Mouse (Mus musculus) kidney, postnatal 25 days (tissue): ENCODE data around the gene Serpina3f.

Experiments
- DNase-seq, 2 experiments: peaks; one replicate each; pipeline ENCODE4 v3.0.0; 2021; ENCODE audit warnings: mixed read lengths in 2 of 2

Gene Serpina3f

DNA sequence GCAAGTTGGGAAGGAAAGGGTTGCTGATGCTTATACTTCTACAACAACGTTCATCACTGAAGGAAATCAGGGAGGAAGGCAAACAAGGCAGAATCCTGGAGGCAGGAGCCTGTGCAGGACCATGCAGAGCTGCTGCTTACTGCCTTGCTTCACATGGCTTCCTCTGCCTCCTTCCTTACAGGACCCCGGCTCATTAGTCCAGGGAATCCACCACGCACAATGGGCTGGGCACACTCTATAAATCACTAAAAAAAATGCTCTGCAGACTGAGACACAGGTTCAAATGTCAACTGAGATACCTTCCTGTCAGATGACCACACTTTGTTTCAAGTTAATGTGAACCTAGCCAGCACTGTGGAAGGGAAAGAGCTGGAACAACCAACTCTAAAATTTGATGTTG is 46.7 kb downstream of the Serpina3f start:
- no peak for DNase-seq

DNA sequence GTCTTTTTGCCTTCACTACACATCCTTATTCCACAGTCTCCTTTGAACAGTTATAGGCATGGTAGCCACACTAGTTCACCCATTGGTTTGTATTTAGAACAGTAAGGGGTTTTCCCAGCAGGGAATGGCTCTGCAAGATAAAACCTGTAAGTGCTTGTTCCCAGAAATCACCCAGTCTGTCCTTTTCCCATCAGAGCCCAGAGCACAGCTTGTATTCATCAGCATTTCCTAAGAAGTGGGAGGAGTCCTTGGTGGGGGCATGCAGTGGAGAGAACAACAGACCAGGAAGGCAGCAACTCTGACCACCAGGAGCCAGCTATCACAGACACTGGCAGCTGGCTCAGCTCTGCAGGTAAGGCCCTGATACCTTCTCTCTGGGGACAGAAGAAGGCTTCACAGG is 48.5 kb downstream of the Serpina3f start, which contains the start of gene Serpina3i:
Gene Serpina3i (plus strand): TSS at position 260 of the 400 bp plus-strand sequence.
- no peak for DNase-seq

GRCm38 (mm10) chr12:104266374-104266773 is 52.0 kb downstream of the Serpina3f start:
- DNase-seq, result no peak
